Mouse (Mus musculus) 3134 (cell line): ENCODE data around the gene Mnx1.
"Not testable (repeated sequence)": the region's sequence is repeated elsewhere in the genome, so short reads cannot be mapped to it uniquely, and the experiment has no call there.

ENCODE experiments used
- DNase-seq: peaks from one replicate; pipeline ENCODE4 v3.0.0-alpha.2; 2011; ENCODE audit warnings: low spot score; ENCODE audit not compliant: insufficient read length; ENCODE audit errors: extremely low read depth

Mnx1 gene

GRCm38 (mm10) chr5:29470271-29470670, 8.0 kb downstream of the Mnx1 start:
- DNase-seq: no peak

DNA sequence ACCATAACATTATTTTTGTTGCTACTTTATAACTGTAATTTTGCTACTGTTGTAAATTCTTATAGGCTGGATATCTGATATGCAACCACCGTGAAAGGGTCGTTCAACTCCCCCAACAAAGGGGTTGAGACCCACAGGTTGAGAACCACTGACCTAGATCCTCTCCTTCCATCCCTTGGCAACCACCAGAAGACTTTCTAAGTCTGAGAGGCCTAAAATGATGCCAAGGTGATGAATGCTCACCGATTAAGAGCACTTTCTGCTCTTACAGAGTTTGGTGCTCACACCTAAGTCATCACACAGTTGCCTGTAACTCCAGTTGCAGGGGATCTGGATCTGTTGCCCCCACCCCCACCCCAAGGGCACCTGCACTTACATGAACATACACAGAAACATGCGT, 8.8 kb downstream of the Mnx1 start:
- no peak for DNase-seq

DNA sequence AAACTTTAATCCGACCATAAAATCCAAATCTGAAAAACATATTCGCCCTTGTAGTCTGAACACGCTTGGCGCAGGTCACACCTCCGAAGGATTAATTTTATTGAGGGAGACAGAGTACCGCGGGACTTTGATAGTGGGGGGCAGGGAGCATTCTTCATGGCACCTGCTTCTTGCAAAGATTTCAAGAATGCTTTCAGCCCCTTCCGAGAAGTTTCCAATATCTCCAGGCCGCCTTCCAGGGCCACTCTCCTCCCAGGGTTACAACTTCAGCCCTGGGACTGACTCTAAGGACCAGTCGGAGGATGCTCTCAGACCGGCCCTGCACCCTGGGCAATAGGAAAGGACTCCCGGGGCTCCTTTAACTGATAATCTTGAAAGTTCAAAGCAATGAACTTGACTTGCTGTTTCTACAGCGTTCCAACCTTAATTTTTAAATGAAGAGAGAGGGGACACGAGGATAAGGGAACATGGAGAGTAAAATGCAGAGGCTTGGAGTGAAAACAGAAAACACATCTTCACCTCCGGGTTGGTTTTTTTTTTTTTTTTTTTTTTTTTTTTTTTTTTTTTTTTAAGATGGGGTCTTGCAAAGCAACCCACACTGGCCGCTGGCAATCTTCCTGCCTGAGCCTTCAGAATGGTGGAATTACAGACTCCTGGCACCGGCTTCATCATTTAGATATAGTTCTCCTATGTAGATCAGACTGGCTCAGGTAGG, 9.8 kb downstream of the Mnx1 start:
- no peak for DNase-seq

DNA sequence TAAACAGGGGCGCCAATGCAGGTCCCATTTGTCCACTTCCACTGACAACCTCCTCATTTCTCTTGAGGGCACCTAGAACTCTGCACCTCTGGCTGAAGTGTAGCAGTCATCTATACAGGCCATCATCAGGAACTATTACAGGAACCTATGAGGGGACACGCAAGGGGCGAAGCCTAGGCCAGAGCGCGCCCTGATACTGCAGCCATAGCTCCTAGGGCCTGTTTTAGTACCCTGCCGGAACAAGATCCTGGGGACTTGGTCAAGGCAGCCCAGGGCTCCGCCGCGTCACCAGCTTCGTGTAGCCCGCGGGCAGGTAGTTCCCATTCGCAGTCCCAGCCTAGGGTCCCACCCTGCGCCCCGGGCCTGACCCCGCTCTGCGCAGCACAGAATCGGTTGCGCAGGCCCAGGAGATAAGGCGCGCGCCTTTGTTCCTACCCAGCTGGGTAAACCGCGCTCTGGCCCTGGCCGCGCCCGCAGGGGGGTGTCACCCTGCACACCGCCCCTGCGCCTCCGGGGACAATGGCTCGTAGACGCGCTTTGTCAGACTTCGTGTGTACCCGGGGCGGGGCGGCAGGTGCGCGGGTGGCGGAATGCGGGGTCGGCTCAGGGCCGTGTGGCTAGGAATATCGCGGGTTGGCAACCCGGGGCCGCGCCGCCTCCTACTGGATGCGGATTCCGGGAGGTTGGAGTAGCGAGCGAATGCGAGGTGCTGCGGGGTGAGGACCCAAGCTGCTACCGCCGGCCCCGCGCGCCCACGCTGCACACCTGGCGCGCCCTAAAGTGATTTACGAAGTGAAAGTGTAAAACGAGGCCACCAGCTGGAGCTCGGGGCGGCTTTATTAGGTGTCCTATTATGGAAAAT, 10.6 kb downstream of the Mnx1 start:
- DNase-seq: no peak

GRCm38 (mm10) chr5:29462943-29463686, 15.2 kb downstream of the Mnx1 start:
- no peak for DNase-seq

- DNase-seq: no peak
Observed at GRCm38 (mm10) chr5:29456895-29457656, 21.2 kb downstream of the Mnx1 start.

DNA sequence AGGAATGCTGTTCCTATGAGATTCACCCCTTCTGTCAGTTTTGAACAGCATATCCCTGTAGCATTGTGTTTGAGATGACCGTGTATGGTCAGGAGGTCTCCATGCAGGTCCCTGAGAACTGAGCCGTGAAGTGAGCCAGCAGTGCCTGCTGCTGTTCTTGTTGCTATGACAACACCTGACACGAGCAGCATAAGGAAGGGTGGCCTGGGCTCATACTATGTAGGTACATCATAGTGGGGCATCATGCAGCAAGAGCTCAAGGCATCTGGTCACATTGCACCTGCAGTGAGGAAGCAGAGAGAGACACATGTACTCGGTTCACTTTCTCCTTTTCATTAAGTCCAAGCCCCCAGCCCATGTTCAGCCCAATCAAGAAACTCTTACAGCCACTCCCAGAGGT, 25.9 kb downstream of the Mnx1 start:
- no peak for DNase-seq

DNA sequence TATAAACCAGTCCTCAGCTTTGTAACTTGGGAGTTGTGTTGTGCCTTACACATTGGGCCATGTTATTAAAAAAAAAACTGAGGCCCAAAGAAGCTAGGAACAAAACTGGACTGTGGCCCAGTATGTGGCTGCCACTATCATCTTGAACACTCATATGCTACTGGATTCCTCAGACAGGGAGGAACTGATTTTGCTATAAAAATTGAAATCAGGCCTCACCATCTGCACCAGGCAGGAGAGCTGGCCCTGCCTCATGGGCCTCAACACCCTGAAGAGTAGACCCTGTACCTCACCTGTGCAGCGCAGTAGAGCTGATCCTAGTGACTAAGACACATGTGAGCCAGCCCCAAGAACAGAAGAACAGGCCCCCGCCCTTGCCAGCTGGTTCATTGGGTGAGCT, 33.0 kb downstream of the Mnx1 start:
- DNase-seq: no peak

- not testable (repeated sequence) for DNase-seq
Observed at GRCm38 (mm10) chr5:29436728-29437127, 41.5 kb downstream of the Mnx1 start.

GRCm38 (mm10) chr5:29435491-29435890, 42.8 kb downstream of the Mnx1 start:
- DNase-seq: no peak

DNA sequence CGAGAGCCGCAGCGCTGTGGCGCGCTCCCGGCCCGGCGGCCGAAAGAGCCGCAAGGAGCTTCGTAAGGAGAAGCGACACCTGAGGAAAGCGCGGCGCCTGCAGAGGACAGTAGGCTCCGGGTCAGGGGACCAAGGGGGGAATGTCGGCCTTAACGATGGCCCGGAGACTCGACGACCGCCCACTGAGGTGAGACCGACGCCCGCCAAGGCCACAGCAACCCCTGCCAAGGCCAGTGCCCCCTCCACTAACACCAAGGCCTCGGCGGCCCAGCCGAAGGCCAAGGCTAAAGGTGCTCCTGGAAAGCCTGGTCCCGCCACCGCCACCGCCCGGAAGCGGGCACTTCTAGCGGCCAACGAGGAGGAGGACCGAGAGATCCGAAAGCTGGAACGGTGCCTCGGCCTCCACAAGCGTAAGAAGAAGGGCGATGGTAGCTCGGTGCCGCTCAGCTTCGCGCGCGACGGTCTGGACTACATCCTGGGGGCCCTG, 43.4 kb downstream of the Mnx1 start:
- DNase-seq: no peak

GRCm38 (mm10) chr5:29434228-29434871, 43.9 kb downstream of the Mnx1 start, which contains the start of gene Nom1:
Gene Nom1 (plus strand): TSS chr5:29434664.
- peak; percentile 91 for DNase-seq

GRCm38 (mm10) chr5:29423330-29423729, 54.9 kb downstream of the Mnx1 start:
- DNase-seq: not testable (repeated sequence)
